Mouse (Mus musculus) liver, embryonic 15.5 days (tissue): ENCODE measurements at regions not wholly inside any gene's neighbourhood (a gene's known extent, or its start where the extent isn't known, plus 50 kb on each side); places are given as distances from the start of the nearest gene placed in this dataset.

Experiments
- ATAC-seq: fragments of 200-750 bp; cut with Nextera tagmentation; 2 replicates; pipeline ENCODE4 v1.8.0; 2017; ENCODE audit warnings: moderate number of reproducible peaks, mild to moderate bottlenecking, moderate library complexity; ENCODE audit not compliant: insufficient read depth
- H3K27ac ChIP-seq: fragments of 300-500 bp; sonication (generic); replicated peaks from 2 replicates; pipeline ENCODE4 v1.5.1; 2015; ENCODE audit warnings: mild to moderate bottlenecking, inconsistent platforms
- H3K27me3 ChIP-seq: fragments of 300-500 bp; sonication (generic); 2 replicates; pipeline ENCODE4 v1.6.1; 2015; ENCODE audit warnings: mild to moderate bottlenecking, inconsistent platforms
- H3K36me3 ChIP-seq: fragments of 300-500 bp; sonication (generic); replicated peaks from 2 replicates; pipeline ENCODE4 v1.6.1; 2015; ENCODE audit warnings: moderate library complexity, mild to moderate bottlenecking, inconsistent platforms
- H3K4me1 ChIP-seq: fragments of 300-500 bp; sonication (generic); replicated peaks from 2 replicates; pipeline ENCODE4 v1.6.1; 2015; ENCODE audit warnings: inconsistent platforms
- H3K4me2 ChIP-seq: fragments of 300-500 bp; sonication (generic); 2 replicates; pipeline ENCODE4 v1.6.1; 2015; ENCODE audit warnings: moderate library complexity, mild to moderate bottlenecking, inconsistent platforms
- H3K4me3 ChIP-seq: fragments of 300-500 bp; sonication (generic); replicated peaks from 2 replicates; pipeline ENCODE4 v1.5.1; 2015; ENCODE audit warnings: mild to moderate bottlenecking, inconsistent platforms
- H3K9ac ChIP-seq: fragments of 300-500 bp; sonication (generic); 2 replicates; pipeline ENCODE4 v1.6.1; 2015; ENCODE audit warnings: moderate library complexity, mild to moderate bottlenecking, inconsistent platforms
- H3K9me3 ChIP-seq: fragments of 300-500 bp; sonication (generic); replicated peaks from 2 replicates; pipeline ENCODE4 v1.6.1; 2016; ENCODE audit warnings: inconsistent platforms
- WGBS: fragments of 180-500 bp; shearing (Covaris S2); methylation state at CpG from one replicate; pipeline ENCODE4 v1.1.7; 2015; ENCODE audit warnings: mixed read lengths; ENCODE audit not compliant: insufficient replicate concordance; 5-methylcytosine and 5-hydroxymethylcytosine counted together

DNA sequence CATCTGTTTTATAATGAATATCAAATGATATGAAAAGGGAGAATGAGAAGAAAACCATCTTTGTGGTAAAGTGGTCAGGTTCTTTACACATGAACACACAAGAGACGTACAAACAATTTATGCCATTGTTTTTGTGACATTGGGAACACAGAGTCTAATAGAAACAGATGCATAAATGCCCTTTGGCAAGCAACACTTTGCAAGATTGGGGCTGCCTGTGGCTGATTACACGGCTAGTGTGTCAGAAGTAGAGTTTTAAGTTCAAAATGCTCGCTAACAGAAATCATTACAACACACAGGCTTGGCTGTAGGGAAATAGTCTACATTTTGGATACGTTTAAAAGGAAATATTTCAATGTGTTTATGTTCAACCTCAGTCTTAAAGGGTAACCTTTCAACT, 228.5 kb upstream of the Npvf start:
- no peak for ATAC-seq
- Histone ChIP-seq H3K4me2 (no peak overlapping the region), H3K27me3 (peaks cover 22% of the 10 kb centered on the region), H3K27ac (no peak overlapping the region), H3K4me1 (no peaks in the 10 kb centered on the region), H3K9ac (no peak overlapping the region), H3K36me3 (no peaks in the 10 kb centered on the region), H3K4me3 (no peak overlapping the region), H3K9me3 (no peaks in the 10 kb centered on the region)
- WGBS: 41% methylated on average over 4 of the region's 4 CpGs

DNA sequence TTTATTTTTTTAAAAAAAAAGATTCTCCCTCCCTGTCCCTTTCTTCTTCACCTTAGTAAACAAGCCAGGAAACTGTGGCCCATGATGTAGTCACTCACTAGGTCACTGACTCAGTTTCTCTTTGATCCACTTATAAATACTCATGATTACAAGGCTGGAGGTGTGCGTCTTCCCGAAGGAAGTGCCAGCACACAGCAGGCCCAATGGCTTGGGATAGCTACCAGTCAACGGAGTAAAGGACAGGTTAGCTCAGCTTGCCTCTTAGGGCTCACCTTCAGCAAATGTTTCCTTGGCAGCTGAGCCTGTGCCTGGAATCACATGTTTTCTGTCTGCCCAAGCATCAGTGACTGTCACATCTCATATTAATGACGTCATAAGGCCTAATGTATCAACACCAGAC, 230.8 kb upstream of the Npvf start:
- H3K27me3 ChIP-seq: peaks cover 28% of the 10 kb centered on the region
- no peaks in the 10 kb centered on the region for H3K36me3 ChIP-seq
- H3K9ac ChIP-seq: no peak overlapping the region
- no peak overlapping the region for H3K4me2 ChIP-seq
- H3K4me1 ChIP-seq: peaks cover 10% of the 10 kb centered on the region
- no peak overlapping the region for H3K4me3 ChIP-seq
- ATAC-seq: no peak
- no peaks in the 10 kb centered on the region for H3K9me3 ChIP-seq
- 74% methylated on average over 4 of the region's 4 CpGs for WGBS
- no peak overlapping the region for H3K27ac ChIP-seq

DNA sequence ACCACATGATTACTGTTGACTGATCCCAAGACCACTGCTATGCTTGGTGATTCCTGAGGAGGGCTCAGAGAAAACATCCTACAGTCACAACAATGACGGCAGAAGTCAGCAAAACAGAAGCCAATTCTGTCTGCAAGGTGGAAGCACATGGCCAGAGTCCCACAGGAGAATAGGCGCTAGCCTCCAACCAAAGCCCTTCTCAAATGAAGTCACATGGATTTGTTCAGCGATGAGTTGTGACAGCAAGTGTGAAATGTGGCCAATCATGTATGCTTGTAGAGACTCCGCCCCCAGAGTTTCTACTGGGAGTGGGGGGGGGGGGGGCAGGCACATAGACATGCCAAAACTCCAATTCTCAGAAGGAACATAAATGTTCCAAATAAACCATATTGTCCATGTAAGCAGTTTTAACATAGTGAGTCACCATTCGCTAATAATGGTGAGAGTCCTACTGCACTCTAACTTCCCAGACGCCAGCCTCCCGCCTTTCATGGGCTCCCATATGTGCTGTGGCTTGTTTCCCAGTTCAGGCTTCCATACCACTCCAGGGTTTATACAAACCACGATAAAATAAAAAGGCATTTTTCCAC, 231.6 kb upstream of the Npvf start:
- Histone ChIP-seq H3K36me3 (no peaks in the 10 kb centered on the region), H3K9me3 (no peaks in the 10 kb centered on the region), H3K9ac (no peak overlapping the region), H3K4me1 (peaks cover 18% of the 10 kb centered on the region), H3K4me2 (no peak overlapping the region), H3K4me3 (no peak overlapping the region), H3K27ac (no peak overlapping the region), H3K27me3 (peaks cover 29% of the 10 kb centered on the region)
- WGBS: 70% methylated on average over 8 of the region's 8 CpGs
- no peak for ATAC-seq

DNA sequence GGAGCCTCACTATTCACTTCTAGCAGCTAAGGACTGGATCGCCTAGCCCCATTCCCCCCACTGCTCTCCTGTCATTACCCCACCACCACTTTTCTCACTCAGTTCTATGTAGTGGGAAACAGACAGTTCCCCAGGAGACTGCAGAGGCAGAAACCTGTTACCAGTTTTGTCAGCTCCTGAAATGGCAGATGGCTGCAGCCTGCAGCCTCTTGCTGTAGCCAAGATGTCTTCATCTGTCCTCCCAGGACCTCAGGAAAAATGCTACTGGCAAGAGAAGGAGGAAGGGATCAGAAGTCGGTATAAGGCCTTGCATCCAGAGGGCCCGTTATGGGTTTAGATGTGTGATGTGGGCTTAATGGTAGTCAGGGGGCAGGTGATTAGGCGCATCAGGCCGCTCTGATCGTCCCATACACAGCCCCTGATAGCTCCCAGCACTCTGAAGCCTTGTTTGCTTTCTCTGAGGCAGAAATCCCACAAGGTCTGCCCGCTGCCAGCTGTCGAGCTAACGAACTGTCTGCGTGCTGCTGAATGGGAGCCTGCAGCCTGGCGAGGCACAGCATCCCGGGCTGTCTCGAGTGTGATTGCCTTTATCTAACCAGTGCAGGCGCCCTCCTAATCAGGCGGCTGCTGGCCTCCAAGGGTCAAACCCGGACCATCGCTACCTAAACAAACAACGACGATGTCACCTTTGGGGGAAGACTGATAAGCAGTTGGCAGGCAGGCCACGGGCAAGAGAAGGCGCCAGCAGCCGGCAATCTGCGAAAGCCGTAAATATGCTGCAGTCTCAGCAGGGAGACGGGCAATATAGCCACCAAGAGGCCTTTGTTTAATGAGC, 236.3 kb upstream of the Npvf start:
- no peaks in the 10 kb centered on the region for H3K36me3 ChIP-seq
- WGBS: 6% methylated on average over 25 of the region's 25 CpGs
- peak overlapping the region; percentile 38 for H3K4me3 ChIP-seq
- peaks cover 43% of the 10 kb centered on the region for H3K27me3 ChIP-seq
- H3K9me3 ChIP-seq: no peaks in the 10 kb centered on the region
- H3K27ac ChIP-seq: peak overlapping the region; percentile 89
- peak; percentile 99 for ATAC-seq
- peaks cover 35% of the 10 kb centered on the region for H3K4me1 ChIP-seq
- H3K9ac ChIP-seq: peak overlapping the region; percentile 31
- H3K4me2 ChIP-seq: peak overlapping the region; percentile 60

DNA sequence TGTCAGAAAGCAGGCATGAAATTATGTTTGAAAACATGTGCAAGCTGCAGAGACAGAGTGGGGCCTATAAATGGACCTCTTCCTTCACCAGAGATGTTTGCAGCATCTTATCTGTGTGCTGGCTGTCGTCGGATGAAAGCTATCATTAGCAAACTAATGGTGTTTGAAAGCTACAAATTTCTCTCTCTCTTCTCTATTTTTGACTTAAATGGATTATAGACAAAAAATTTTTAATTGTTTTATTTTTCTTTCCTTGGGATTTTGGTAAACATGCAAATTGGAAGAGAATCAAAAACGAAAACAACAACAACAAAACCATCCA, 236.9 kb upstream of the Npvf start:
- no peaks in the 10 kb centered on the region for H3K9me3 ChIP-seq
- peak overlapping the region; percentile 38; the same call in 1 of the 2 replicates for H3K4me3 ChIP-seq
- peak; percentile 53 for ATAC-seq
- peaks cover 41% of the 10 kb centered on the region for H3K27me3 ChIP-seq
- peak overlapping the region; percentile 85 for H3K27ac ChIP-seq
- H3K9ac ChIP-seq: no peak overlapping the region
- 20% methylated on average over 3 of the region's 3 CpGs for WGBS
- peak overlapping the region; percentile 60 for H3K4me2 ChIP-seq
- H3K4me1 ChIP-seq: peaks cover 35% of the 10 kb centered on the region
- no peaks in the 10 kb centered on the region for H3K36me3 ChIP-seq

DNA sequence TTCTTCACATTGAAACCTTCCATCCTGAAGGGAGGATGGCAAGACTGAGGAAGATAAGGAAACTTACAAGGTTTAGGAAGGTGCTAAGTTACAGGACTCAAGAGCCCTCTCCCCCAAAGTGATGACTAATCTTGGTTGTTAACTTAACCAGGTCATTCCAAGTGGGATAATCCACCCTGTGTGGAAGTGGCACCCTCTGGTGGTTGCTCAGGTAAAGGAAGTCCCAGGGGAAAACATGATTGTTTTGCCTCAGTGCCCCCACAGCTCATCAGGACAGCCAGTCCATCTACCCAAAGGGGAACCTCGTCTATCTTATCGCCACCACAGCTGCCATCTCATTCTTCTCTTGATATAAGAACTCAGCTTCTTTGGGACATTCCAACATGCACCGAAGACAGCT, 244.6 kb upstream of the Npvf start:
- Histone ChIP-seq H3K27ac (no peak overlapping the region), H3K4me1 (no peaks in the 10 kb centered on the region), H3K9me3 (no peaks in the 10 kb centered on the region), H3K4me2 (no peak overlapping the region), H3K4me3 (no peak overlapping the region), H3K9ac (no peak overlapping the region), H3K36me3 (no peaks in the 10 kb centered on the region), H3K27me3 (peaks cover 5% of the 10 kb centered on the region; the same call in 1 of the 2 replicates)
- 57% methylated on average over 3 of the region's 3 CpGs for WGBS
- no peak for ATAC-seq

DNA sequence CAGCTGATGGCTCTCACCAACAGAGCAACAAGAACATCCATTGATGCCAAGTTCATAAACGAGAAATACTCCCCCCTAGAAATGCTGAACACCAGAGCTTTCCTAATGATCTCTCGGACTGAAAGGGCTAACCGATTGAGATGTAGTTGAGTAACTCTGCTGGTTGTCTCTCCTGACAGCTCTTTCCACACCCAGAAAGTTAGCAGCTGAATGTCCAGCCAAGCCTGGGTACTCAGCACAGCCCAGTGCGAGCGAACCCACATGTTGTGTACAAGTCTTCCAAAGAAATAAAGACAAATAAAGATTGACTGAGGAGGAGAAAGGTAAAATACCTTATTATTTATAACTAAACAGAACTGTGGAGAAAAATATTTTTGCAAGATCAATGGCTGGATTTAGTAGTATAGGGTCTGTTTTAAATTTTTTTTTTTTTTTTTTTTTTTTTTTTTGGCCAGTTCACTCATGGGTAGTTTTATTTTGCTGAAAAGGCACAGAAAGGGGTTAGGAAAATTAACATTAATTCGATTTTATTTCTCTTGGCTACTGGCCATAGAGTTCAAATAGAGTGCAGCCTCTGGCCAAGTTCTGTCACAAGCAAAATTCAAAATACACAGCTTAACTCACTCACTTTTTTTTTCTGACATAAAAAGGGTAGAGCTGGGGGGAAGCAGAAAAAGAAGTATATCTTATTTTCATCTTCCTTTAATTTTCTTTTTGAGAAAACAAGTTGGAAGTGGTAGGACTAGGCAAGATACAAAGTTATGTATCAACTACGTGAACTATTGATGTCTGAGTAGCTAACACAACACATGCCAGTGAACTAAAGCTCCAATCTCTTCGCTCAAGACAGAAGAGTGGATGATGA, 261.2 kb upstream of the Npvf start:
- WGBS: 57% methylated on average over 8 of the region's 8 CpGs
- no peak for ATAC-seq
- Histone ChIP-seq H3K27ac (no peak overlapping the region), H3K9me3 (no peaks in the 10 kb centered on the region), H3K4me2 (no peak overlapping the region), H3K36me3 (no peaks in the 10 kb centered on the region), H3K27me3 (no peaks in the 10 kb centered on the region), H3K9ac (no peak overlapping the region), H3K4me1 (no peaks in the 10 kb centered on the region), H3K4me3 (no peak overlapping the region)

DNA sequence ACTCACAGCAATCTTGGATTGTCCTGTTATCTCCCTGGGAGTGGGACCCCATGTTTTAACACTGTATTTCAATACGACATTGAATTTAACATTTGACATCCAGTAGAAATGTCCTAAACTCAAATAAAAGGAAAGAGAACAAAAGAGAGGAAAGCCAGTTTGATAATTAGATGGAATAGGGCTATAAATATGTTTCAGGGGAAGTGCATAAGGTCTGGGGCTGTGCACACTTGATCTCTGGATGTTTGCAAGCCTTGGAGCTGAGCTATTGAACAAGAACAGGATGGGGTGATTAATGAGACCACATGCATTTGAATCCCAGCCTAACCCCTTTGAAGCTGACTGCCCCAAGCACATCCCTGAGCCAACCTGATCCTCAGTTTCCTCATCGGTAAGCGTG, 264.0 kb upstream of the Npvf start:
- Histone ChIP-seq H3K27ac (no peak overlapping the region), H3K4me2 (no peak overlapping the region), H3K4me3 (no peak overlapping the region), H3K27me3 (peaks cover 4% of the 10 kb centered on the region; the same call in 1 of the 2 replicates), H3K4me1 (no peaks in the 10 kb centered on the region), H3K9me3 (no peaks in the 10 kb centered on the region), H3K9ac (no peak overlapping the region), H3K36me3 (no peaks in the 10 kb centered on the region)
- ATAC-seq: no peak
- WGBS: 60% methylated on average over 3 of the region's 3 CpGs

DNA sequence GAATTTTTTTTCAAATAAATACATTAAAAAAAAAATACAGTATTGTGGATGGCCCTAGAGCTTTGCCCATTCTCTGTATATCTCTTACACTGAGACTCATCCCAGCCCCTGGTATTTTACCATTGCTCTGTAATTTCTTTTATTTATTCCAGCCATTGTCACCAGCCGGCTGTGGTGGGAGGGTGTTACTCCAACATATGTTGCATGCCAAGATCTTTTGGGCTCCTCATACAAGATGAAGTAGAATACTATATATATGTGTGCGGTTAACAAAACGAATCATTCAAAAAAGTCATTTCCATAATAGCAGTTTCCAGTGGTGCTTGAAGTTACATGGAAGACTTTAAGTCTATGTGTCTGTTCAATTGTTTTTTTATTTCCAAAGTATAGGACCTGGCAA, 268.0 kb upstream of the Npvf start:
- ATAC-seq: no peak
- WGBS: 70% methylated on average over 3 of the region's 3 CpGs

DNA sequence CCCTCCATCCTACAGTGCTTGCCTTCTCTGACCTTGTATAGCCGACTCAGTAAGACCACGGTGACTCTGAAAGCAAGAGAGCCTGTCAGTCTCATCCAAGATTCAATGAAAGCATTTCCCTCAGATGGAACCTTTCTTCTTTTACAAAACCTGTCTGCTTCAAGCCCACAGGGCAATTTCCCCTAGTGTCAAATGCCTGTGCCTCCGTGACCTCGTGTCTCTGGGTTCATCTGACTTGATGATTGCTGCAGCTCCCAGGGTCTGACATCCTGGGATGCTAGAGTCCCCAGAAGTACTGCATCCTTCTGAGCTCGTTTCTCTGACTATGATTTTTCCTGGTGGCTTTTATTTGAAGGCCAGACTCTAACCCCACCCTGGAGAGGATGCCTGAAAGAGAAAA, 270.3 kb upstream of the Npvf start:
- Histone ChIP-seq H3K36me3 (no peaks in the 10 kb centered on the region), H3K27ac (no peak overlapping the region), H3K4me1 (no peaks in the 10 kb centered on the region), H3K27me3 (peaks cover 8% of the 10 kb centered on the region; the same call in 1 of the 2 replicates), H3K9me3 (no peaks in the 10 kb centered on the region), H3K4me3 (no peak overlapping the region), H3K9ac (no peak overlapping the region), H3K4me2 (no peak overlapping the region)
- ATAC-seq: no peak
- 36% methylated on average over 5 of the region's 5 CpGs for WGBS

More for the DNA sequence above, 268.0 kb upstream of the Npvf start:
- H3K4me3 ChIP-seq: no peak overlapping the region
- H3K9ac ChIP-seq: no peak overlapping the region
- no peak overlapping the region for H3K27ac ChIP-seq
- no peaks in the 10 kb centered on the region for H3K4me1 ChIP-seq
- H3K27me3 ChIP-seq: peaks cover 4% of the 10 kb centered on the region; the same call in 1 of the 2 replicates
- no peak overlapping the region for H3K4me2 ChIP-seq
- no peaks in the 10 kb centered on the region for H3K36me3 ChIP-seq
- H3K9me3 ChIP-seq: no peaks in the 10 kb centered on the region

DNA sequence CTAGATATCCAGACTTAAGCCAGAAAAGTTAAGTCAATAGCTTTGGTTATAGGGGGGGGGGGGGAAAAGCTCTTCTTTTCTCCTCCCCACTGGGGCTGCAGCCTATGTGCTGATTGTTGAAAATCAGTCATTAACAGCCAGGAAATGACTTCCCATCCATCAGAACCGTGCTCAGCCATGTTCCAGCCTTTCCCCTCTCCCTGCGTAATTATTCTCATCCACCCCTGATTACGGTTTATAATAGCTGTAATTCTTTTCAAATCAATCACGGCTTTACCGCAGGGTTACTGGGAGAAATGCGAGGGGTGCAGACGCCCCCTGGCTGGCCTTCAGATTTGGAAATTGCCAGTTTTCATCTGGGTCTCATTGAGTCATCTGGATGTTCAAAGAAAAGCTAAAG, 270.8 kb upstream of the Npvf start:
- 50% methylated on average over 7 of the region's 7 CpGs for WGBS
- ATAC-seq: no peak
- H3K27ac ChIP-seq: no peak overlapping the region

More for the DNA sequence above, 270.8 kb upstream of the Npvf start:
- no peak overlapping the region for H3K9ac ChIP-seq
- no peaks in the 10 kb centered on the region for H3K36me3 ChIP-seq
- no peaks in the 10 kb centered on the region for H3K9me3 ChIP-seq
- H3K27me3 ChIP-seq: peaks cover 8% of the 10 kb centered on the region; the same call in 1 of the 2 replicates
- no peaks in the 10 kb centered on the region for H3K4me1 ChIP-seq
- no peak overlapping the region for H3K4me2 ChIP-seq
- no peak overlapping the region for H3K4me3 ChIP-seq
